ENCODE assay signal across 9 mouse cellular contexts in genomic region chr12:40134529-40134928, GRCm38 (mm10). TPM values are rescaled to one million over a fixed set of nuclear protein-coding genes. Genes with fewer than 3 reads are reported as not detected.
DNase-seq lines count a peak whose midpoint lies in the region; ATAC-seq lines count a peak whose summit lies in the region.
"Had no signal": no experiment of that assay in that cellular context is flagged by ENCODE, and none has a peak within 500 bp of the region (broad histone marks: within the 10 kb centered on the region; RNA-seq: fewer than 3 reads in every experiment).

No protein-coding gene starts in this region.

- no peaks in the 10 kb centered on the region for H3K9me3 ChIP-seq in heart, embryonic 15.5 days (replicated peaks)
- no peaks in the 10 kb centered on the region for H3K9me3 ChIP-seq in hindbrain, embryonic 14.5 days (ENCODE audit: control insufficient read depth, low read length)
- no peaks in the 10 kb centered on the region for H3K9me3 ChIP-seq in midbrain, embryonic 13.5 days

- intact Hi-C loops in heart, postnatal 10 days (cut with DNase I) = no loop called here

- H3K4me1 ChIP-seq in heart, embryonic 15.5 days (replicated peaks) = peaks cover 13% of the 10 kb centered on the region
- H3K4me1 ChIP-seq in hindbrain, embryonic 14.5 days (replicated peaks; ENCODE audit: control insufficient read depth, insufficient read depth, low read length) = peaks cover 9% of the 10 kb centered on the region
- peaks cover 16% of the 10 kb centered on the region for H3K4me1 ChIP-seq in midbrain, embryonic 13.5 days (replicated peaks)

- peak overlapping the region; percentile 54 for H3K4me3 ChIP-seq in heart, embryonic 15.5 days
- peak overlapping the region; percentile 41 for H3K4me3 ChIP-seq in hindbrain, embryonic 14.5 days (replicated peaks; ENCODE audit: low read length)
- peak overlapping the region; percentile 46 for H3K4me3 ChIP-seq in midbrain, embryonic 13.5 days (replicated peaks)

- no peak for ATAC-seq in heart, embryonic 15.5 days (replicated peaks; ENCODE audit: insufficient number of reproducible peaks, insufficient read depth, low FRiP score, low read depth)
- ATAC-seq in activated CD4-positive, CD25-positive, alpha-beta regulatory T cell, adult 4 months = peak; percentile 53
- ATAC-seq in hindbrain, embryonic 14.5 days (ENCODE audit: low FRiP score) = no peak
- ATAC-seq in midbrain, embryonic 13.5 days = no peak
- ATAC-seq in megakaryocyte-erythroid progenitor cell, adult 5-6 weeks (replicated peaks; ENCODE audit: low FRiP score, low TSS enrichment, poor library complexity, severe bottlenecking) = no peak

- H3K9ac ChIP-seq in heart, embryonic 15.5 days = no peak overlapping the region
- 0 out of 2 replicates have a peak overlapping the region, but pooled peaks have one; percentile 26 for H3K9ac ChIP-seq in hindbrain, embryonic 14.5 days
- no peak overlapping the region for H3K9ac ChIP-seq in midbrain, embryonic 13.5 days (replicated peaks)

- DNase-seq in heart, postnatal 10 days = no peak
- no peak for DNase-seq in hindbrain, embryonic 14.5 days (ENCODE audit: low spot score)
- DNase-seq in cerebellum, adult 11 months = no peak
- DNase-seq in cerebellum, postnatal 4 days (ENCODE audit: low spot score in 2 of 2) = no peak

- H3K27ac ChIP-seq in heart, embryonic 15.5 days = no peak overlapping the region
- H3K27ac ChIP-seq in hindbrain, embryonic 14.5 days = no peak overlapping the region
- no peak overlapping the region for H3K27ac ChIP-seq in midbrain, embryonic 13.5 days
- H3K27ac ChIP-seq: macrophage had no signal

- no peaks in the 10 kb centered on the region for H3K36me3 ChIP-seq in heart, embryonic 15.5 days
- H3K36me3 ChIP-seq in hindbrain, embryonic 14.5 days (replicated peaks; ENCODE audit: control insufficient read depth, insufficient read depth) = no peaks in the 10 kb centered on the region
- no peaks in the 10 kb centered on the region for H3K36me3 ChIP-seq in midbrain, embryonic 13.5 days

- peaks cover 7% of the 10 kb centered on the region for H3K27me3 ChIP-seq in heart, embryonic 15.5 days
- peaks cover 30% of the 10 kb centered on the region for H3K27me3 ChIP-seq in hindbrain, embryonic 14.5 days (ENCODE audit: control insufficient read depth, insufficient read depth, low read length)
- H3K27me3 ChIP-seq in midbrain, embryonic 13.5 days = peaks cover 32% of the 10 kb centered on the region

- H3K4me2 ChIP-seq in heart, embryonic 15.5 days = peak overlapping the region; percentile 97
- peak overlapping the region; percentile 83 for H3K4me2 ChIP-seq in hindbrain, embryonic 14.5 days (replicated peaks)
- H3K4me2 ChIP-seq in midbrain, embryonic 13.5 days (replicated peaks) = peak overlapping the region; percentile 85

- WGBS in heart, embryonic 15.5 days = 46% methylated on average over 11 of the region's 11 CpGs
- WGBS in hindbrain, embryonic 14.5 days = 49% methylated on average over 11 of the region's 11 CpGs
- 50% methylated on average over 11 of the region's 11 CpGs for WGBS in midbrain, embryonic 13.5 days

RNA-seq across cellular contexts. Expression of gene Scin, which starts 0.5 kb away (rescaled TPM):
- polyA plus RNA-seq in heart, embryonic 15.5 days (2015; fragmentation: Nextera tagmentation; extraction: Ambion mirVana) = 4.6 and 7.3 TPM in 2 replicates
- total RNA-seq in heart, postnatal 10 days (2021) = 1 to 10 TPM; 2.1 to 2.6 TPM
- polyA plus RNA-seq in activated CD4-positive, CD25-positive, alpha-beta regulatory T cell, adult 4 months (2017; shearing (Covaris generic)) = 1 to 10 TPM; 1.2 to 1.6 TPM
- not detected in 2 replicates for polyA plus RNA-seq in hindbrain, embryonic 14.5 days (2014; fragmentation: Nextera tagmentation; extraction: Ambion mirVana)
- not detected in 2 replicates for polyA plus RNA-seq in midbrain, embryonic 13.5 days (2015; fragmentation: Nextera tagmentation; extraction: Ambion mirVana)
- 12.1 and 12.7 TPM in 2 replicates for total RNA-seq in megakaryocyte-erythroid progenitor cell, adult 5-6 weeks (2014; fragmentation: Nextera tagmentation)
- 31.9 and 62.5 TPM in 2 replicates for total RNA-seq in megakaryocyte-erythroid progenitor cell, adult 5-6 weeks (2017)
